Mouse (Mus musculus) CD4-positive, CD25-positive, alpha-beta regulatory T cell, adult 2 months (primary cell): ENCODE measurements around the gene Cntfr.
A peak's percentile ranks its signal among the peaks of the same experiment; 100 is the strongest.

Experiments used
- DNase-seq: peaks from one replicate; pipeline ENCODE4 v3.0.0-alpha.2; 2012; ENCODE audit warnings: low read depth, low spot score

The Cntfr gene

GRCm38 (mm10) chr4:41696930-41697841 lies at the start of gene Cntfr:
Gene Cntfr (minus strand): TSS chr4:41697089.
- DNase-seq, result peak; percentile 82

- DNase-seq, result no peak
Observed at GRCm38 (mm10) chr4:41745021-41745420, 48.1 kb upstream of the Cntfr start.

- no peak for DNase-seq
Observed at GRCm38 (mm10) chr4:41744131-41744530, 47.2 kb upstream of the Cntfr start.

- DNase-seq, result peak; percentile 96
Observed at GRCm38 (mm10) chr4:41741158-41741560, 44.3 kb upstream of the Cntfr start.

DNA sequence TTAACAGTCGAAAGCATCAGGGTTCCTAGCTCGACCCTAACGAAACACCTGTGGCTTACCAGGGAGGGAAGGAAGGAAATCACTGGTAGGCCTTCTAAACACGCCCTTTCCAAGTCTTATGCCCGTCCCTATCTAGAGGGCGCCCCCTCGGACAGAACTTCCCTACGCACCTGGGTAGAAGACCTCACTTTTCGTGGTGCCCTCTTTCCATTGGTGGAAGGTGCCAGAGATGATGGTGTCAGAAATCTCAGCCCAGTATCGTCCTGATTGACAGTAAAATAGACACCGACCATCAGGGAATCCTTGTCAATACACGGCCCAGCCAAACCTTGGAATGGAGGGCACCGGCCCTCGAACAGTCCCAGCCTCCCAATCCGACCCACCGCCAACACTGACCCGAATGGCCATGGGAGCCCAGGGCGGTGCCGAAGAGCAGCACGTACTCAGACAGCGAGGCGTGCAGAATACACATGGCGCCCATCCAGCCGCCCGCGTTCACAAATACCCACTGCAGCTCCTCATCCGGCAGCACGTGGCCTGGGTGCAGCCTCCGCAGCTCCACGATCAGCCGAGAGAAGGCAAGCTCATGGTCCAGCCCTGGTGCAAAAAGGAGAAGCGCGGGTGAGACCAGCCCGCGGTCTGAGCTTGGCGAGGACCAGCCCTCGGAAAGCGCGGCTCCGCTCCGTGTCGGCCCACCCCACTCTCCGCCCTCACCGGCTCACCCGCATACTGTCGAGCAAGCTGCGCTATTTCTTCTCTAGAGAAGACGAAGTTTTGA lies 43.7 kb upstream of the Cntfr start:
- DNase-seq, result peak; percentile 53

DNA sequence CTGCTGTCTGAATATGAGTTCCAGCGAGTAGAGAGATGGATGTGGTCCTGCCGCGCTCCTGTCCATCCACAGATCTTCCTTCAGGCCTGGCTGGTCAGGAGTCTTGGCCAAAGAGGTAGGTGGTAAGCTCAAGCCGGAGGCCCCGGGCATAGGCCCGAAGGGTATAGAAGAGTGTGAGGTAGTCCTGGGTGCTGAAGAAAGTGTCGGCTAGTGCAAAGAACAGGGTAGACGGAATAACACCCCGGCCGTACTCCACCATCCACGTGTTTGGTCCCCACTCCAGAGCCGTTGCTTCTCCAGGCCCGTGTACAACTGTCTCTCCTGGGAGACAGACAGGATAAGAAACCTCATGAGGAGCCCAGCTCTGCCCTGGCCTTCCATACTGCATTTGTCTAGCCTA lies 42.4 kb upstream of the Cntfr start:
- no peak for DNase-seq

DNA sequence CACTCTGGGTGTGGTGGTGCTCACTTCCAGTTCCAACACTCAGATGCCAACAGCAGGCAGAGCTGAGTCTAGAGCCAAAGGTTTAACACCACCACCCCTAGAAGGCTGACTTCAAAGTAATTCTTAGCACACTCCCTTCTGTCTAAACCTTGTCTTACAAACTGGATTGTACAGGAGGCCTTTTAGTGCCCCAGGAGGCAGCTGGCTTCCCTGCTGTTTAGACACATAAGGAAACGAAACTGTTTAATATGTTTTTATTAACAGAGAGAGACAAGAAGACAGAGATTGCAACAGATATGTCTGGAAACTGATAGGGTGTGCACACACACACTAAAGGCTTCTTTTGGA lies 41.3 kb upstream of the Cntfr start:
- DNase-seq, result no peak

DNA sequence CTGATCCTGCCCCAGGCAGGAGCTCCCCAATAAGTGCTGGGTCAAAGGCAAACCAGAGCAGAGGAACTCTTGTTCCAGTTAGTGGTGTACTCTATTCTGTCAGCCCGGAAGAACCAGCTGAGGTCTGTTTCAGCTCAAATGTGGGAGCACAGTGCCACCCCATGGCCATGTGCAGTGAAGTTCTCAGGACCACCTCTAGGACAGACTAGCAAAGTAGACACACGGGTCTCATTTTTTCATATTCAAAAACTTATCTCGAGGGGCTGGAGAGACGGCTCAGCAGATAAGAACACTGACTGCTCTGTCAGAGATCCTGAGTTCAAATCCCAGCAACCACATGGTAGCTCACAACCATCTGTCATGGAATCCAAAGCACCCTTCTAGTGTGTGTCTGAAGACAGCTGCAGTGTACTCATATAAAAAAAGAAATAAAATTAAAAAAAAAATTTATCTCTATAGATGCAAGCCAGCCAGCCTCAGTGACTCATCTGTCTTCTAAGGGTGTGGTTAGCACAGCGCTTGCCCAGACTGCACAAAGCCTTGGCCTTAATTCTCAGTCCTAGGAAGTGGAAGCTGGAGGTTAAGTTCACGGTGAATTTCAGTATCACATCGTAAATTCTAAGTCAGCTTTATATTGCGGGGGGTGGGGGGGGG lies 40.8 kb upstream of the Cntfr start:
- peak; percentile 90 for DNase-seq

DNA sequence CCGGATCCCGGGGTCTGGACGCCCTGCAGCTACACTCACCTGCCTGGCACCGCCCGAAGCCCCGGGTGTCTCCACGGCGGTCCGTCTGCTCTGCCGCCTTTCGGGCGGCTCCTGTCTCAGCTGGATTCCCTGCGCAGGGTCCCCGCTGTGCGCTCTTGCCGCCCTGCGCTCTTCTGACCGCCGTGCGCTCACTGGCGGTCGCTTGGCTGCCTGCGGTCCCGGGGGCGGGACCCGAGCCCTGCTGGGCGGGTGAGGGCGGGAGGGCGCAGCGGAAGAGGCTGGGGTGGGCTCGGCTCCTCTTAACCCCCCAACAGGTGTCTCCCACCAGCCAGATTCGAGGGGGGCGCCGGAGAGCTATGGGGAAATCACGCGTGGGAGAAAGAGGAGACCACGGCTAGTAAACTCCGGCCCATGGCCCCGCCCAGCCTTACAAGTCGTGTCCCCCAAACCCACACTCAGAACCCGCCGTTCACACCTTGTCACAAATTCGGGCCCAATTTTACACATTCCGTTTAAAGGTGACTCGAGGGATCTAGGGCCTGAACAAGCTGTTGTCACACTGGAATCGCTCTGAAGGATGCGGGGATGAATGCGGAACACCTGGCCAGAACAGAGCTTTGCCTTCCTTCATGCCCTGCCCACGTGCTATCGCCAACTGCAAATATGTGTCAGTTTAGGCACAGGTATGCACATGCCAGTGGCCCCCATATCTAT lies 34.3 kb upstream of the Cntfr start, which contains the start of gene Arid3c:
Gene Arid3c (minus strand): TSS at position 91 of the 714 bp plus-strand sequence.
- peak; percentile 45 for DNase-seq

GRCm38 (mm10) chr4:41726826-41727621 lies 30.1 kb upstream of the Cntfr start:
- no peak for DNase-seq

- DNase-seq, result peak; percentile 95
Observed at GRCm38 (mm10) chr4:41722918-41723351, 26.0 kb upstream of the Cntfr start, which contains the start of gene Dctn3. Gene Dctn3 (minus strand): TSS chr4:41723170.

DNA sequence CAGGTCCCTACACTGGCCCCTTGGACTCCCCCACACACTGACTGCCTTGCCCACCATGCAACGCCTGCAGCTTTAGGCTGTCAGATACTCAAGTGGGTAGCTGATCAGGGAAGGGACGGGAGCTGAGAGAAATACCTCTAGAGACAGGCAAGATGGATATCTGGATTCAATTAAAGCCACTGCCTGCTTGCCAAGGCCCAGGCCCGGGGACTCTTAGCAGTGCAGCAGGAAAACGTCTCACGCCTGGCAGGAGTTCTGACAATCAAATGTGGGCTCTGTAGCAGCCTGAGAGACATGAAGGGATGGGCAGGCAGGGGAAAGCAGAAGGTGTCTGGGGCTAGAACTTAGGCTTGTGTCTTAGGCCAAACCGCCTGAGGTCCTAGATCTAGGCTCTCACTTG lies 19.9 kb upstream of the Cntfr start:
- no peak for DNase-seq

DNA sequence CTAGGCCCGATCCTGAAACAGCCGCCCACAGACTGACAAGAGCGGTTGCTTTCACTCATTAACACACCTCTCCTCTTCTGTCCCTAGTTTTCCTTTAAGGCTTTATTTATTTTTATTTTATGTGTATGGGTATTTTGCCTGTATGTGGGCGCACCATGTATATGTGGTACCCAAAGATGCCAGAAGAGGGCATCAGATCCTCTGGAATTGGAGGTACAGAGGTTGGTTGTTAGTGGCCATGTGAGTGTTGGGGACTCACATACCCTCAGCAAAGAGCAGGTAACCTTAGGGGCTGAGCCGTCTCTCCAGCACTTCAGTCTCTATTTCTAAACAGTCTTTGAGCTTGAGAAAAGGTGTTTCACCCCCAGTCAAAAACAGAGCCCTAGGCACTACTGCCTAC lies 18.7 kb upstream of the Cntfr start:
- DNase-seq, result peak; percentile 72

- DNase-seq, result no peak
Observed at GRCm38 (mm10) chr4:41715082-41715481, 18.2 kb upstream of the Cntfr start.

DNA sequence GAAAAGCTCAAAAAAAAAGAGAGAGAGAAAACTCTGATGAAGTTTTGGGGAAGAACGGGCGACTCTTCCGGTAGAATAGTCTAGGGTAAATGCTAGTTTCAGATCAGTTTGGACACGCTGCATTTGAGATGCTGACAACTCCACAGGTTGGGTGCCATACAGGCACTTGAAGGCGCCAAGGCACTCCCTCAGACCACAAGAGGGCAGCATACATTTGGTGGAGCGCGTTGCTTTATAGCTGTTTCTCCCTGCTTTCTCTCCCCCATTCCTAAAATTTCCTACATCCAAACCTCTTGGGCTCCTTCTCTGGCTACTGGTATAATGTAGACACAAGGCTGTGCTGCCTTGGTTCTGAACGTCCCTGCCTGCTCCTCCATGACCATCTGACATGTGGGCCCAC lies 17.4 kb upstream of the Cntfr start:
- DNase-seq, result peak; percentile 82

- DNase-seq, result peak; percentile 90
Observed at GRCm38 (mm10) chr4:41713197-41714067, 16.5 kb upstream of the Cntfr start, which contains the start of gene Rpp25l. Gene Rpp25l (minus strand): TSS chr4:41713534.

- no peak for DNase-seq
Observed at GRCm38 (mm10) chr4:41712421-41713196, 15.7 kb upstream of the Cntfr start.

GRCm38 (mm10) chr4:41711705-41712375 lies 15.0 kb upstream of the Cntfr start:
- DNase-seq, result no peak
